Mouse (Mus musculus): ENCODE results near the gene Cadps2.

DNA sequence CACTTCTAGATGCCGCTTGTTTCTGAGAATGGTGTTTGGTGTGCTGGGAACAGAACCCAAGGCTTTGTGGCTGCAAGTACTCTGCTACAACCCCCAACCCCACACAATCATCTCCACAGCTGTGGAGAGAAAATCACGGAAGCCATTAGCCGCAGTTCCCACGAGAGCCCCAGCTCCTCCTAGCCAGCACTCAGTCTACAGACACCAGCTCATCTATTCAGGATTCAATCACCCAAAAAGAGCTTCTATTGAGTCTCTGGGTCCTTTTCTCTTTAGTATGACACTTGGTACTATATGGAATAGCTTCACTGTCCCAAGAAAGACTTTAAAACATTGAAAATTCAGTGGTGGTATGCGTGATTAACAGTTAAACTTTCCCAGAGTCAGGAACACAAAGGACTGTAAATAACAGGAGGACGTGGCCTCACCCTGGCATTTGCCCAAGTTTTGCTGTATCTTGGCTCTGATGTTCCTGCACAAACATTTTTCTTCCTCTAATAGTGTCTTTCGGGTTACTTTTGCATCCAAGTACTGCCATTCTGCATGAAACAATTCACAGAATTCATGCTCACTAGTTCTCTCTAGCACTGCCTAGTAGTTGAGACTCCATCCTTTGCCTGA, 191.5 kb downstream of the Cadps2 start:
- TF ChIP-seq CTCF (IDR thresholded peaks at IDR 0.05; ENCODE audit: low read depth, low read length) = no peak
- no peak for TF ChIP-seq POLR2A (IDR thresholded peaks at IDR 0.05; ENCODE audit: extremely low read depth, insufficient read depth, low read length)

All from liver, adult 2 months (tissue).